In the genomic region with DNA sequence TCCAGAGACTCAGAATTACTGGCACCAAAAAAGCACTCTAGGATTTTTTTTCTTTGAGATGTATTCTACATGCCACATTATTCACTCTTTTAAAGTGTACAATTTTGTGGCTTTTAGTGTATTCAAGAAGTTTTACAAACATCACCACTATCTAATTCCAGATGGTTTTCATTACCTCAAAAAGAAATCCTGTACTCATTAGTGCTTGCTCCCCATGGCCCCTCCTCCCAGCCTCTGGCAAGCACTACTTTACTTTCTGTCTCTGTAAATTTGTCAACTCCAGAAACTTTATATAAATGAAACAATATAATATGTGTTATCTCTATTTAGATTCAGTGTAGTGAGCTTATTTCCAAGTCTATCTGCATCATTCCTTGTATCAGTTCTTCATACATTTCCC, we compare ENCODE assay signal across 16 mouse cellular contexts.
"Had no signal": no experiment of that assay in that cellular context is flagged by ENCODE, and none has a peak within 500 bp of the region (broad histone marks: within the 10 kb centered on the region; RNA-seq: fewer than 3 reads in every experiment).

No protein-coding gene starts in this region.

- H3K36me3 ChIP-seq: midbrain, embryonic 10.5 days; midbrain, embryonic 12.5 days; neural tube, embryonic 13.5 days; neural tube, embryonic 15.5 days; stomach, embryonic 15.5 days had no signal

- H3K9ac ChIP-seq: lung, embryonic 14.5 days; midbrain, embryonic 12.5 days; neural tube, embryonic 13.5 days; neural tube, embryonic 15.5 days; stomach, embryonic 15.5 days had no signal

- H3K27me3 ChIP-seq: midbrain, embryonic 12.5 days; neural tube, embryonic 13.5 days; neural tube, embryonic 15.5 days; stomach, embryonic 15.5 days had no signal

- H3K9me3 ChIP-seq: midbrain, embryonic 10.5 days; midbrain, embryonic 12.5 days; neural tube, embryonic 13.5 days; neural tube, embryonic 15.5 days; stomach, embryonic 15.5 days had no signal

- H3K4me1 ChIP-seq: midbrain, embryonic 10.5 days; midbrain, embryonic 12.5 days; neural tube, embryonic 13.5 days; neural tube, embryonic 15.5 days; stomach, embryonic 15.5 days had no signal

- H3K4me2 ChIP-seq: lung, embryonic 14.5 days; midbrain, embryonic 12.5 days; neural tube, embryonic 13.5 days; neural tube, embryonic 15.5 days; stomach, embryonic 15.5 days had no signal

- DNase-seq: lung, adult 18-20 months; lung, embryonic 14.5 days; lung, postnatal 10 days; lung, postnatal 4 days; right cerebral cortex, postnatal 14 days; thymus, adult 2 months; thymus, postnatal 25 days; thymus, postnatal 4 days had no signal

- H3K27ac ChIP-seq: midbrain, embryonic 10.5 days; midbrain, embryonic 12.5 days; neural tube, embryonic 13.5 days; neural tube, embryonic 15.5 days; stomach, embryonic 15.5 days; stomach, postnatal 0 days had no signal

- H3K4me3 ChIP-seq: midbrain, embryonic 10.5 days; midbrain, embryonic 12.5 days; myocyte; neural tube, embryonic 13.5 days; neural tube, embryonic 15.5 days; stomach, embryonic 15.5 days had no signal

- ATAC-seq: midbrain, embryonic 16.5 days had no signal
